Mouse (Mus musculus) adrenal gland, postnatal 36 days (tissue): ENCODE data around the gene Tmem17. TPM values are rescaled to one million over a fixed set of nuclear protein-coding genes. Genes with fewer than 3 reads are reported as not detected.

Experiments used
- total RNA-seq, 2 experiments: library from RNA; stranded (reverse); gene quantifications; 2 replicates each; pipeline ENCODE4 v1.2.3; 2021

The Tmem17 gene
- total RNA-seq, 2 experiments from 2014 or later = 2.0 to 3.7 TPM

Other genes starting within 250 kb of the Tmem17 start
- 10 to 100 TPM; 20.5 to 23.2 TPM for gene Ehbp1, start 169.8 kb upstream of the Tmem17 start, total RNA-seq